Mouse (Mus musculus) liver, postnatal 0 days (tissue): ENCODE measurements around the gene Jmjd8.

Source experiments
- CTCF ChIP-seq: sonication (generic); IDR thresholded peaks from 2 replicates; pipeline ENCODE4 v1.5.1; 2016; ENCODE audit warnings: antibody characterized with exemption, low read depth
- EP300 ChIP-seq: IDR thresholded peaks from 2 replicates; pipeline ENCODE4 v1.6.1; 2016; ENCODE audit warnings: antibody characterized with exemption, low read depth, mild to moderate bottlenecking

DNA sequence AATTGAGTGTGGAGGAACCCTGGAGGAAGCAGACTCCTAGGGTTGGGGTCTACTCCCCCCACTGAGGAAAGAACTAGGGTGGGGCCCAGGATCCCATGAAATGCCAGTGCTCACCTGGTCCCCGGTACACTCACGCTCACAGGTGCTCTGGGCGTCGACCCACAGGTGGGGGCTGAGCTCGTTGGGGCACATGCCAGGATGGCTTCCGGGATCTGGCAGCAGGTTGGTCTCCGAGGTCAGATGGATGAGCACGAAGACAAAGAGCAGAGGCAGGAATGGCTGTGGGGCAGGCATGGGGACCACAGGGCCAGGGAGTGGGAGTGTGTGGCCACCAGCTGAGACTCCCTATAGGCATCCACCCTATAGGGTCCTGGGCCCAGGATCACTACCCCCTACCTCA lies 51.1 kb downstream of the Jmjd8 start:
- TF ChIP-seq EP300 = no peak
- TF ChIP-seq CTCF = no peak
